Mouse (Mus musculus) heart, embryonic 11.5 days (tissue): Measurements from ENCODE around the gene Umps. TPM values are rescaled to one million over a fixed set of nuclear protein-coding genes. Genes with fewer than 3 reads are reported as not detected.

Experiments
- ATAC-seq: fragments of 200-750 bp; cut with Nextera tagmentation; replicated peaks from 2 replicates; pipeline ENCODE4 v1.8.0; 2017; ENCODE audit warnings: moderate library complexity; ENCODE audit not compliant: insufficient number of reproducible peaks, low FRiP score, low TSS enrichment
- H3K27ac ChIP-seq: fragments of 300-500 bp; sonication (generic); 2 replicates; pipeline ENCODE4 v1.5.1; 2014; ENCODE audit warnings: mild to moderate bottlenecking, low read depth, low read length
- H3K27me3 ChIP-seq: fragments of 300-500 bp; sonication (generic); 2 replicates; pipeline ENCODE4 v1.6.1; 2014; ENCODE audit warnings: mild to moderate bottlenecking, low read length, mixed read lengths; ENCODE audit not compliant: control insufficient read depth, insufficient read depth
- H3K36me3 ChIP-seq: fragments of 300-500 bp; sonication (generic); 2 replicates; pipeline ENCODE4 v1.6.1; 2014; ENCODE audit warnings: mild to moderate bottlenecking, low read length, moderate library complexity, mixed read lengths; ENCODE audit not compliant: control insufficient read depth, insufficient read depth
- H3K4me1 ChIP-seq: fragments of 300-500 bp; sonication (generic); 2 replicates; pipeline ENCODE4 v1.6.1; 2014; ENCODE audit warnings: low read length; ENCODE audit not compliant: control insufficient read depth, insufficient read depth
- H3K4me2 ChIP-seq: fragments of 300-500 bp; sonication (generic); 2 replicates; pipeline ENCODE4 v1.6.1; 2014; ENCODE audit warnings: mild to moderate bottlenecking, moderate library complexity
- H3K4me3 ChIP-seq: fragments of 300-500 bp; sonication (generic); 2 replicates; pipeline ENCODE4 v1.5.1; 2014; ENCODE audit warnings: low read depth, low read length
- H3K9ac ChIP-seq: fragments of 300-500 bp; sonication (generic); 2 replicates; pipeline ENCODE4 v1.6.1; 2014; ENCODE audit warnings: mild to moderate bottlenecking, low read depth, low read length, moderate library complexity
- H3K9me3 ChIP-seq: fragments of 300-500 bp; sonication (generic); replicated peaks from 2 replicates; pipeline ENCODE4 v1.6.1; 2016; ENCODE audit warnings: low read length; ENCODE audit not compliant: control insufficient read depth
- WGBS: fragments of 180-500 bp; shearing (Covaris S2); extraction: QIAGEN DNeasy Blood & Tissue Kit; methylation state at CpG from one replicate; pipeline ENCODE4 v1.1.7; 2014; ENCODE audit not compliant: insufficient replicate concordance; 5-methylcytosine and 5-hydroxymethylcytosine counted together
- polyA plus RNA-seq: library from polyadenylated mRNA; unstranded; fragments of >200 nt; fragmentation: Nextera tagmentation; extraction: Ambion mirVana; gene quantifications from 2 replicates; pipeline ENCODE4 v1.2.1, GENCODE M21; 2014

The Umps gene
- polyA plus RNA-seq, 1 experiment from 2014 or later, result 43.0 TPM

DNA sequence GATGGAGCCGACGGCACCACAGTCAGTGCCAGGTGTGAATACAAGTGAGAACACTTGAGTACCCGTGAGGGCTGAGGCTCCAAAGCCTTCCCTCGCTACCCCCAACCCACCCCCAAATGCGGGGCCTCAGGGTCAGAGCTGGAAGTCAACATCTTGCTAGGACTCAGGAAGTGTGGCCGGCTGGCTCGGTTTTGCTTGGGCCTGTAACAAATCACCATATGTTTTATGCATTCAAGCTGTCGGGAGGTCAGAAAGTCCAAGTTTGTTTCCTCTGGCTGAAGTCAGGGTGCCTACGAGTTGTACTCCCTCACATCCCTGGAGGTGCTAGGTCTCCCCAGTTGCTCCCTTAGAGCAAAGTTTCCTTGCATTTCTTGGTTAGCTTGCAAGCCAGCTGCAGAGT is 27.2 kb downstream of the Umps start:
- H3K9me3 ChIP-seq, result no peaks in the 10 kb centered on the region
- ATAC-seq, result no peak
- no peak overlapping the region for H3K4me2 ChIP-seq
- peak overlapping the region; percentile 78; the same call in 1 of the 2 replicates for H3K27ac ChIP-seq
- no peak overlapping the region for H3K4me3 ChIP-seq
- H3K27me3 ChIP-seq, result no peaks in the 10 kb centered on the region
- H3K36me3 ChIP-seq, result no peaks in the 10 kb centered on the region
- no peak overlapping the region for H3K9ac ChIP-seq
- H3K4me1 ChIP-seq, result peaks cover 68% of the 10 kb centered on the region
- 52% methylated on average over 9 of the region's 9 CpGs for WGBS

GRCm38 (mm10) chr16:33939133-33939531 is 27.7 kb downstream of the Umps start:
- H3K4me3 ChIP-seq, result no peak overlapping the region
- no peaks in the 10 kb centered on the region for H3K9me3 ChIP-seq
- 56% methylated on average over 2 of the region's 2 CpGs for WGBS
- peaks cover 67% of the 10 kb centered on the region for H3K4me1 ChIP-seq
- no peaks in the 10 kb centered on the region for H3K27me3 ChIP-seq
- no peak for ATAC-seq
- H3K27ac ChIP-seq, result peak overlapping the region; percentile 78
- H3K36me3 ChIP-seq, result no peaks in the 10 kb centered on the region
- H3K9ac ChIP-seq, result peak overlapping the region; percentile 28; the same call in 1 of the 2 replicates
- 0 out of 2 replicates have a peak overlapping the region, but pooled peaks have one; percentile 6 for H3K4me2 ChIP-seq

DNA sequence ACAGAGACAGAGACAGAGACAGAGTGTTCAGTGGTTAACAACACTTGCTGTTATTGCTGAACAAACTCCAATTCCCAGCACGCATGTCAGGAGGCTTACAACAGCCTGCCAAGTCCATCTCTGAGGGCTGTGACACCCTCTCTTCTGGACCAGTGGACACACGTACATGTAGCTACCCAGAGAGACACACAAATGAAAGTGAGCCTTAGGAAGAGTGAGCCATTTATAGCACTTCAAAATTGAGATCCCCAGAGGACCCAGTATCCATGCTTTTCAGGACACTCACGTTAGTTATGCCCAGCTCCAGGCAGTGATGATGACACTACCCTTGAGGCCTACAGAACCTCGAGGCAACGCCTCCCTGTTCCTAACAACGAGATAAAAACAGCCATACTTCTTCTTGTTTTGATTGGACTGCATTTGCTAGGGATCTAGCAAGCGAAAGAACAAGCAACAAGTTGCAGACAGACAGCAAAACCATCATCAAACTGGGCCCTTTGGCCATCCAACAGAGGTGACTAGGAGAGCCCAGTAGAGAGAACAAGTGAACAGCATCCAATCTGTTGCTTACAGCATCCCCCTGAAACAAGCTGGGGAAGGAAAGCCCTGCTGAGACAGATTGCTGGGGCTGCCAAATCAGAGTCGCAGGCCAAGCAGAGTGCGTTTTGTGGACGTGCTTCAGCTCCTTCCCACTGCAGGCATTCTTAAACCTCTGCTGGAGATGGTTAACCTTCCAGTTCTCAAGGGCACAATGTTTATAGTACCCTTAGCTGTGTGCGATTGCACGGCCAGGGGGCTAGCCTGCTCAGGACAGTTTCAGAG is 28.3 kb downstream of the Umps start:
- Histone ChIP-seq H3K36me3 (no peaks in the 10 kb centered on the region), H3K27me3 (no peaks in the 10 kb centered on the region), H3K4me3 (no peak overlapping the region), H3K9me3 (no peaks in the 10 kb centered on the region), H3K9ac (peak overlapping the region; percentile 46), H3K27ac (peak overlapping the region; percentile 78), H3K4me1 (peaks cover 70% of the 10 kb centered on the region), H3K4me2 (0 out of 2 replicates have a peak overlapping the region, but pooled peaks have one; percentile 6)
- ATAC-seq, result no peak
- WGBS, result 56% methylated on average over 12 of the region's 12 CpGs

GRCm38 (mm10) chr16:33937567-33937966 is 29.3 kb downstream of the Umps start:
- 50% methylated on average over 8 of the region's 8 CpGs for WGBS

GRCm38 (mm10) chr16:33936885-33937284 is 30.0 kb downstream of the Umps start:
- Histone ChIP-seq H3K4me1 (peaks cover 60% of the 10 kb centered on the region), H3K9ac (no peak overlapping the region), H3K27me3 (no peaks in the 10 kb centered on the region), H3K9me3 (no peaks in the 10 kb centered on the region), H3K36me3 (no peaks in the 10 kb centered on the region), H3K27ac (peak overlapping the region; percentile 78; the same call in 1 of the 2 replicates), H3K4me3 (no peak overlapping the region), H3K4me2 (no peak overlapping the region)
- 83% methylated on average over 4 of the region's 4 CpGs for WGBS
- no peak for ATAC-seq

More at GRCm38 (mm10) chr16:33937567-33937966, 29.3 kb downstream of the Umps start:
- no peaks in the 10 kb centered on the region for H3K27me3 ChIP-seq
- H3K27ac ChIP-seq, result peak overlapping the region; percentile 78
- no peaks in the 10 kb centered on the region for H3K36me3 ChIP-seq
- no peaks in the 10 kb centered on the region for H3K9me3 ChIP-seq
- ATAC-seq, result peak; percentile 23
- H3K4me1 ChIP-seq, result peaks cover 66% of the 10 kb centered on the region
- peak overlapping the region; percentile 30; the same call in 1 of the 2 replicates for H3K9ac ChIP-seq
- no peak overlapping the region for H3K4me2 ChIP-seq
- no peak overlapping the region for H3K4me3 ChIP-seq

DNA sequence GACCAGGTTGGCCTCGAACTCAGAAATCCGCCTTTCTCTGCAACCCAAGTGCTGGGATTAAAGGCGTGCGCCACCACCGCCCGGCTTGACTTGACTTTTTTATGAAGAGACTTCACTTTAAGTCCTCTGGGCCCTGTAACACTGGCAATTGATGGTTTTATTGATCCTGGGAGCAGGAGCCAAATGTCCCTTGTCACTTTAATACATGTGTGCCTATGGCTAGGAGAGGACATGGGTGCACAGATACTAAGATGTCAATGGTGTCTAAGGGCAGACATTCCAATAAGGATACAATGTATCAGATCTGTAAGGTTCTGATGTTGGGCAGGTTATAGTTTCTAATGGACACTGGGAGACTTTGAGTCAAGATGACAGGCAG is 31.4 kb downstream of the Umps start:
- Histone ChIP-seq H3K4me3 (no peak overlapping the region), H3K27ac (no peak overlapping the region), H3K9ac (no peak overlapping the region), H3K4me1 (peaks cover 50% of the 10 kb centered on the region), H3K4me2 (no peak overlapping the region), H3K36me3 (no peaks in the 10 kb centered on the region), H3K27me3 (no peaks in the 10 kb centered on the region), H3K9me3 (no peaks in the 10 kb centered on the region)
- ATAC-seq, result no peak
- 81% methylated on average over 6 of the region's 6 CpGs for WGBS

GRCm38 (mm10) chr16:33934701-33935406 is 32.0 kb downstream of the Umps start:
- Histone ChIP-seq H3K9me3 (no peaks in the 10 kb centered on the region), H3K4me2 (no peak overlapping the region), H3K4me1 (peaks cover 46% of the 10 kb centered on the region), H3K36me3 (peaks cover 1% of the 10 kb centered on the region; the same call in 1 of the 2 replicates), H3K4me3 (no peak overlapping the region), H3K27me3 (no peaks in the 10 kb centered on the region), H3K27ac (peak overlapping the region; percentile 36; the same call in 1 of the 2 replicates), H3K9ac (no peak overlapping the region)
- 55% methylated on average over 5 of the region's 5 CpGs for WGBS
- ATAC-seq, result no peak

GRCm38 (mm10) chr16:33933411-33933810 is 33.4 kb downstream of the Umps start:
- Histone ChIP-seq H3K4me1 (peaks cover 46% of the 10 kb centered on the region), H3K4me2 (no peak overlapping the region), H3K27ac (no peak overlapping the region), H3K9ac (no peak overlapping the region), H3K9me3 (no peaks in the 10 kb centered on the region), H3K27me3 (no peaks in the 10 kb centered on the region), H3K36me3 (peaks cover 3% of the 10 kb centered on the region; the same call in 1 of the 2 replicates), H3K4me3 (no peak overlapping the region)
- 88% methylated on average over 11 of the region's 11 CpGs for WGBS
- ATAC-seq, result no peak
